Mouse (Mus musculus): ENCODE data around the gene Tmem26.

Tmem26 gene

GRCm38 (mm10) chr10:68750921-68751320 is 27.5 kb downstream of the Tmem26 start:
- no peak for DNase-seq (ENCODE audit: inconsistent ontology term)

GRCm38 (mm10) chr10:68759238-68759637 is 35.8 kb downstream of the Tmem26 start:
- no peak for DNase-seq (ENCODE audit: inconsistent ontology term)

GRCm38 (mm10) chr10:68759789-68760188 is 36.3 kb downstream of the Tmem26 start:
- DNase-seq (ENCODE audit: inconsistent ontology term): no peak

- DNase-seq (ENCODE audit: inconsistent ontology term): no peak
Observed at GRCm38 (mm10) chr10:68781067-68781868, 57.8 kb downstream of the Tmem26 start.

GRCm38 (mm10) chr10:68782724-68783123 is 59.3 kb downstream of the Tmem26 start:
- DNase-seq (ENCODE audit: inconsistent ontology term): no peak

GRCm38 (mm10) chr10:68783856-68784255 is 60.4 kb downstream of the Tmem26 start:
- DNase-seq (ENCODE audit: inconsistent ontology term): no peak

- no peak for DNase-seq (ENCODE audit: inconsistent ontology term)
Observed at GRCm38 (mm10) chr10:68784463-68784862, 61.0 kb downstream of the Tmem26 start.

- DNase-seq (ENCODE audit: inconsistent ontology term): peak; percentile 81
Observed at GRCm38 (mm10) chr10:68795466-68795865, 72.0 kb downstream of the Tmem26 start.

- DNase-seq (ENCODE audit: inconsistent ontology term): no peak
Observed at GRCm38 (mm10) chr10:68799883-68800282, 76.4 kb downstream of the Tmem26 start.

GRCm38 (mm10) chr10:68800339-68800738 is 76.9 kb downstream of the Tmem26 start:
- DNase-seq (ENCODE audit: inconsistent ontology term): no peak

GRCm38 (mm10) chr10:68806328-68806727 is 82.9 kb downstream of the Tmem26 start:
- DNase-seq (ENCODE audit: inconsistent ontology term): no peak

GRCm38 (mm10) chr10:68810958-68811357 is 87.5 kb downstream of the Tmem26 start:
- DNase-seq (ENCODE audit: inconsistent ontology term): no peak

- no peak for DNase-seq (ENCODE audit: inconsistent ontology term)
Observed at GRCm38 (mm10) chr10:68812699-68813098, 89.3 kb downstream of the Tmem26 start.

- DNase-seq (ENCODE audit: inconsistent ontology term): no peak
Observed at GRCm38 (mm10) chr10:68817281-68817680, 93.8 kb downstream of the Tmem26 start.

GRCm38 (mm10) chr10:68818065-68818759 is 94.8 kb downstream of the Tmem26 start:
- DNase-seq (ENCODE audit: inconsistent ontology term): no peak

- no peak for DNase-seq (ENCODE audit: inconsistent ontology term)
Observed at GRCm38 (mm10) chr10:68824519-68824918, 101.1 kb downstream of the Tmem26 start.
